Mouse (Mus musculus): ENCODE measurements around the gene Nr2f1.

- TF ChIP-seq SIN3A (IDR thresholded peaks at IDR 0.05; ENCODE audit: low read length) (no peak), ZMIZ1 (IDR thresholded peaks at IDR 0.05; ENCODE audit: low read depth, low read length) (no peak), MYC (IDR thresholded peaks at IDR 0.05; ENCODE audit: low read depth, low read length) (no peak), UBTF (IDR thresholded peaks at IDR 0.05; ENCODE audit: low read depth, low read length) (no peak), CTCF (conservative IDR thresholded peaks at IDR 0.05 in 1 of 2, IDR thresholded peaks at IDR 0.05 in 1 of 2; ENCODE audit: low read depth in 2 of 2, low read length in 2 of 2) (no peak)
Measured at GRCm38 (mm10) chr13:78201871-78202565, 2.5 kb upstream of the Nr2f1 start.

All from CH12.LX (cell line).